Mouse (Mus musculus) cortical plate, adult 2 months (tissue): ENCODE measurements around the gene Dctpp1.

Experiments used
- CTCF ChIP-seq: fragments of 200-500 bp; IDR thresholded peaks from 2 replicates; pipeline ENCODE4 v1.5.1; 2011; ENCODE audit warnings: mild to moderate bottlenecking, control low read depth, low read length; ENCODE audit not compliant: insufficient read depth; ENCODE audit errors: extremely low read depth
- POLR2A ChIP-seq: fragments of 200-500 bp; IDR thresholded peaks from 2 replicates; pipeline ENCODE4 v1.6.1; 2011; ENCODE audit warnings: mild to moderate bottlenecking, low read length, control low read depth; ENCODE audit not compliant: insufficient read depth; ENCODE audit errors: extremely low read depth

DNA sequence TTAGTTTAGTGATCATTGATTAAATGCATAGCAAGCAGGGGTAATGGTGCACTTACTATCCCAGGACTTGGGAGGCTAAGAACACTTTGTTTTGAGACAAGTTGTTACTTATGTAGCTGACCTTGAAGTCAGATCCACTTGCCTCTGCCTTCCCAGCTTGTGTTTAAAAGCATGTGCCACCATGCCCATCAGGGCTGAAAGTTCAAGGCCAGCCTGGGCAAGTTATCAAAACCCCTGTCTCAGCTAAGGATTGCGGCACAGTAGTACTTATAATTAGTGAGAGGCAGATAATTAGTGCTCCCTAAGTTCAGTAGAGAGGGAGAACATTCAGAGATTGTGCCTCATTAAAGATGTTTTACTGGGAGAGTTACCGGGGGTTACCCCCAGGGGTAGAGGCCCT, 25.7 kb downstream of the Dctpp1 start:
- TF ChIP-seq CTCF: no peak
- TF ChIP-seq POLR2A: no peak
